Comparison of ENCODE assay signal across 30 mouse cellular contexts in the genomic region with DNA sequence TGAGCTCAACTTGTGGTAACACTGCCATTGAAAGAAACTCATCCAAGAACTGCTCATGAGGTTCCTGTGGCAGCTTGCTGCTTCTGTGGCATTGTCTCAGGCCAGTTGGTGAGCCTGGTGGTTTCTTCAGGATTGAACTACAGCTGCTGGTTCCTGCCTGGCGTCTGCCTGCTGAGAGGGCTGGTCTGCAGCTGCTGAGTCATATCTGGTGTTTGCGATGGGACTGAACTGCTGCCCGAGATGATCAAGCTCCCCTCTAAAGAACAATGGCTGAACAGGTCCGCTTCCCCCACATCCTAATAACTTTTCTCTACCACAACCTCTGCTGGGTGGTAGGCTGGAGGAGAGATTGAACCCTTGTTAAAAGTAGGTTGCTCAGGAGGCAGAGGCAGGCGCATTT.
"Had no signal": no experiment of that assay in that cellular context is flagged by ENCODE, and none has a peak within 500 bp of the region (broad histone marks: within the 10 kb centered on the region; RNA-seq: fewer than 3 reads in every experiment).

No protein-coding gene starts in this region.

- H3K4me3 ChIP-seq: heart, embryonic 10.5 days; heart, embryonic 12.5 days; heart, embryonic 13.5 days; heart, embryonic 15.5 days; hindbrain, embryonic 10.5 days; hindbrain, embryonic 12.5 days; hindbrain, embryonic 13.5 days; hindbrain, embryonic 15.5 days; intestine, embryonic 15.5 days; kidney, embryonic 15.5 days; layer of hippocampus, adult 2 months had no signal

- H3K4me1 ChIP-seq: heart, embryonic 15.5 days; hindbrain, embryonic 13.5 days; intestine, embryonic 15.5 days had no signal

- H3K9ac ChIP-seq: heart, embryonic 12.5 days; heart, embryonic 13.5 days; heart, embryonic 15.5 days; hindbrain, embryonic 12.5 days; hindbrain, embryonic 13.5 days; hindbrain, embryonic 14.5 days; hindbrain, embryonic 15.5 days; intestine, embryonic 15.5 days; kidney, embryonic 15.5 days had no signal

- H3K27ac ChIP-seq: heart, embryonic 10.5 days; heart, embryonic 13.5 days; heart, embryonic 15.5 days; hindbrain, embryonic 10.5 days; hindbrain, embryonic 12.5 days; hindbrain, embryonic 13.5 days; hindbrain, embryonic 14.5 days; hindbrain, embryonic 15.5 days; hindbrain, postnatal 0 days; intestine, embryonic 15.5 days; kidney, embryonic 15.5 days; kidney, postnatal 0 days; layer of hippocampus, adult 2 months had no signal

- H3K36me3 ChIP-seq: heart, embryonic 10.5 days; heart, embryonic 12.5 days; heart, embryonic 13.5 days; heart, embryonic 15.5 days; hindbrain, embryonic 10.5 days; hindbrain, embryonic 12.5 days; hindbrain, embryonic 13.5 days; hindbrain, embryonic 15.5 days; intestine, embryonic 15.5 days; kidney, embryonic 15.5 days had no signal

- H3K27me3 ChIP-seq: heart, embryonic 12.5 days; heart, embryonic 13.5 days; heart, embryonic 15.5 days; hindbrain, embryonic 12.5 days; hindbrain, embryonic 15.5 days; intestine, embryonic 15.5 days; kidney, embryonic 15.5 days had no signal

- H3K4me2 ChIP-seq: heart, embryonic 11.5 days; heart, embryonic 12.5 days; heart, embryonic 13.5 days; heart, embryonic 15.5 days; hindbrain, embryonic 12.5 days; hindbrain, embryonic 13.5 days; hindbrain, embryonic 14.5 days; hindbrain, embryonic 15.5 days; intestine, embryonic 15.5 days; kidney, embryonic 15.5 days had no signal

- H3K9me3 ChIP-seq: hindbrain, embryonic 15.5 days; intestine, embryonic 15.5 days had no signal

- DNase-seq: heart, postnatal 10 days; heart, postnatal 14 days; heart, postnatal 36 days; heart, postnatal 4 days; kidney, adult 11 months; kidney, adult 18-20 months; kidney, adult 8-10 months; kidney, adult 9 months; kidney, postnatal 10 days; kidney, postnatal 14 days; kidney, postnatal 25 days; kidney, postnatal 36 days; kidney, postnatal 4 days; layer of hippocampus, adult 9-11 months; layer of hippocampus, postnatal 36 days had no signal
